ENCODE assay signal across 26 mouse cellular contexts in genomic region chr15:81833481-81833880, GRCm38 (mm10). TPM values are rescaled to one million over a fixed set of nuclear protein-coding genes. Genes with fewer than 3 reads are reported as not detected.
DNase-seq lines count a peak whose midpoint lies in the region; ATAC-seq and TF ChIP-seq lines count a peak whose summit lies in the region.
"Had no signal": no experiment of that assay in that cellular context is flagged by ENCODE, and none has a peak within 500 bp of the region (broad histone marks: within the 10 kb centered on the region; RNA-seq: fewer than 3 reads in every experiment).

No protein-coding gene starts in this region.

- H3K27ac ChIP-seq in cerebellum, adult 2 months (ENCODE audit: insufficient read depth, low read length): peak overlapping the region; percentile 61
- H3K27ac ChIP-seq in heart, postnatal 0 days (ENCODE audit: low read depth): peak overlapping the region; percentile 99
- no peak overlapping the region; the same call in 1 of the 2 replicates for H3K27ac ChIP-seq in lung, postnatal 0 days (ENCODE audit: low read length)
- H3K27ac ChIP-seq: forebrain, embryonic 15.5 days; hindbrain, postnatal 0 days; intestine, embryonic 15.5 days; left cerebral cortex, adult 2 months; limb, embryonic 12.5 days; liver, embryonic 12.5 days; macrophage; midbrain, embryonic 13.5 days; neural tube, embryonic 13.5 days had no signal

- ATAC-seq in heart, postnatal 0 days (ENCODE audit: insufficient read depth, low read depth): no peak
- ATAC-seq in lung, postnatal 0 days: no peak
- ATAC-seq: activated CD4-positive, CD25-positive, alpha-beta regulatory T cell, adult 4 months; forebrain, embryonic 15.5 days; hindbrain, postnatal 0 days; intestine, embryonic 15.5 days; liver, embryonic 12.5 days; liver, postnatal 0 days; midbrain, embryonic 13.5 days had no signal

- H3K4me1 ChIP-seq in cerebellum, adult 2 months (ENCODE audit: control insufficient read depth, insufficient read depth, low read length): peaks cover 56% of the 10 kb centered on the region
- peaks cover 55% of the 10 kb centered on the region for H3K4me1 ChIP-seq in heart, postnatal 0 days (ENCODE audit: control insufficient read depth, insufficient read depth)
- H3K4me1 ChIP-seq in lung, postnatal 0 days (ENCODE audit: insufficient read depth, low read depth, low read length): peaks cover 17% of the 10 kb centered on the region; the same call in 1 of the 2 replicates

- DNase-seq in cerebellum, adult 2 months: no peak
- DNase-seq in cerebellum, adult 11-12 months: no peak
- DNase-seq in heart, adult 11 months: peak; percentile 90
- DNase-seq in heart, postnatal 14 days: no peak
- no peak for DNase-seq in heart, postnatal 0 days (ENCODE audit: low spot score)
- DNase-seq in heart, postnatal 10 days: no peak
- peak; percentile 31 for DNase-seq in adipocyte (ENCODE audit: low spot score)
- DNase-seq in lung, postnatal 0 days (ENCODE audit: low spot score): no peak
- DNase-seq: adrenal gland, adult 8-10 months; kidney, adult 9 months; kidney, postnatal 14 days; liver, postnatal 0 days; right cerebral cortex, postnatal 4 days; thymus, postnatal 4 days had no signal

- WGBS in cerebellum, adult 2 months: 87% methylated on average over 4 of the region's 4 CpGs
- 60% methylated on average over 4 of the region's 4 CpGs for WGBS in heart, postnatal 0 days
- 58% methylated on average over 4 of the region's 4 CpGs for WGBS in lung, postnatal 0 days

- no peaks in the 10 kb centered on the region for H3K9me3 ChIP-seq in heart, postnatal 0 days (replicated peaks; ENCODE audit: control insufficient read depth, low read length)
- no peaks in the 10 kb centered on the region for H3K9me3 ChIP-seq in lung, postnatal 0 days (ENCODE audit: low read length)
- H3K9me3 ChIP-seq: forebrain, embryonic 15.5 days; heart, embryonic 13.5 days; intestine, embryonic 15.5 days; limb, embryonic 12.5 days; liver, embryonic 12.5 days; midbrain, embryonic 13.5 days; neural tube, embryonic 13.5 days had no signal

- TF ChIP-seq EP300 in heart, postnatal 0 days (IDR thresholded peaks at IDR 0.05; ENCODE audit: low read depth): no peak
- no peak for TF ChIP-seq EP300 in lung, postnatal 0 days (IDR thresholded peaks at IDR 0.05)

- intact Hi-C loops in heart, postnatal 14 days (cut with DNase I): loop anchor here (5.0 kb wide), 1 partner anchor 39 kb away; the partner anchor contains the start of genes Aco2 and Phf5a
- intact Hi-C loops in heart, postnatal 10 days (cut with DNase I): loop anchor here (5.0 kb wide), 2 partner anchors 39 to 154 kb away; partner anchors contain the start of genes Aco2, Phf5a and Xrcc6

- H3K27me3 ChIP-seq in cerebellum, adult 2 months (ENCODE audit: control insufficient read depth, insufficient read depth, low read length): no peaks in the 10 kb centered on the region
- H3K27me3 ChIP-seq in heart, postnatal 0 days (ENCODE audit: control insufficient read depth, insufficient read depth, low read length): no peaks in the 10 kb centered on the region
- H3K27me3 ChIP-seq in lung, postnatal 0 days (replicated peaks; ENCODE audit: insufficient read depth, low read length): no peaks in the 10 kb centered on the region
- H3K27me3 ChIP-seq: CH12.LX; forebrain, embryonic 15.5 days; intestine, embryonic 15.5 days had no signal

- H3K9ac ChIP-seq in heart, postnatal 0 days (replicated peaks; ENCODE audit: low read depth, low read length): no peak overlapping the region; the same call in 1 of the 2 replicates
- H3K9ac ChIP-seq in lung, postnatal 0 days (replicated peaks; ENCODE audit: low read depth): no peak overlapping the region
- H3K9ac ChIP-seq: forebrain, embryonic 15.5 days; intestine, embryonic 15.5 days; limb, embryonic 12.5 days; liver, embryonic 12.5 days; liver, postnatal 0 days; midbrain, embryonic 13.5 days had no signal

- no peaks in the 10 kb centered on the region for H3K36me3 ChIP-seq in heart, postnatal 0 days (replicated peaks; ENCODE audit: control insufficient read depth, insufficient read depth, low read length)
- no peaks in the 10 kb centered on the region for H3K36me3 ChIP-seq in lung, postnatal 0 days (ENCODE audit: insufficient read depth, low read length)
- H3K36me3 ChIP-seq: forebrain, embryonic 15.5 days; heart, embryonic 13.5 days; intestine, embryonic 15.5 days; liver, embryonic 12.5 days; midbrain, embryonic 13.5 days had no signal

- TF ChIP-seq POLR2A in cerebellum, adult 2 months (IDR thresholded peaks at IDR 0.05; ENCODE audit: borderline replicate concordance, insufficient read depth, low read length): no peak

- no peak overlapping the region for H3K4me3 ChIP-seq in cerebellum, adult 2 months (replicated peaks; ENCODE audit: insufficient read depth, low read depth, low read length)
- no peak overlapping the region for H3K4me3 ChIP-seq in heart, postnatal 0 days (ENCODE audit: low read depth, low read length)
- no peak overlapping the region for H3K4me3 ChIP-seq in lung, postnatal 0 days (ENCODE audit: low read depth, low read length)
- H3K4me3 ChIP-seq: forebrain, embryonic 15.5 days; heart, embryonic 13.5 days; intestine, embryonic 15.5 days; left cerebral cortex, adult 2 months; limb, embryonic 12.5 days; liver, embryonic 12.5 days; midbrain, embryonic 13.5 days; neural tube, embryonic 13.5 days had no signal

- H3K4me2 ChIP-seq in heart, postnatal 0 days (ENCODE audit: low read depth, low read length): no peak overlapping the region
- H3K4me2 ChIP-seq in lung, postnatal 0 days (replicated peaks; ENCODE audit: low read depth, low read length): no peak overlapping the region
- H3K4me2 ChIP-seq: forebrain, embryonic 15.5 days; heart, embryonic 13.5 days; intestine, embryonic 15.5 days; limb, embryonic 12.5 days; liver, embryonic 12.5 days; midbrain, embryonic 13.5 days; neural tube, embryonic 13.5 days had no signal

- no peak for TF ChIP-seq CTCF in cerebellum, adult 2 months (IDR thresholded peaks at IDR 0.05; ENCODE audit: borderline replicate concordance, insufficient read depth, low read depth, low read length)
- TF ChIP-seq CTCF in heart, postnatal 0 days (IDR thresholded peaks at IDR 0.05; ENCODE audit: low read depth): no peak
- TF ChIP-seq CTCF in lung, postnatal 0 days (IDR thresholded peaks at IDR 0.05): no peak

RNA-seq across cellular contexts. Expression of gene Tob2, which starts 25.1 kb away (rescaled TPM):
- 36.9 and 51.5 TPM in 2 replicates for polyA plus RNA-seq in cerebellum, adult 2 months (2012; rRNA removed)
- 100 to 1,000 TPM; 119 to 131 TPM for total RNA-seq in heart, postnatal 14 days (2021)
- total RNA-seq in heart, postnatal 0 days (2014; rRNA removed; ENCODE audit: low replicate concordance): 19.2 and 75.8 TPM in 2 replicates
- polyA plus RNA-seq in heart, postnatal 0 days (2015; fragmentation: Nextera tagmentation; extraction: Ambion mirVana): 16.0 and 18.2 TPM in 2 replicates
- 10 to 100 TPM; 56.5 to 78.6 TPM for total RNA-seq in heart, postnatal 10 days (2021)
- polyA plus RNA-seq in lung, postnatal 0 days (2015; fragmentation: Nextera tagmentation; extraction: Ambion mirVana): 24.8 and 30.0 TPM in 2 replicates

RNA-seq across cellular contexts. Expression of gene Tef, which starts 31.3 kb away (rescaled TPM):
- polyA plus RNA-seq in cerebellum, adult 2 months (2012; rRNA removed): 279 and 288 TPM in 2 replicates
- total RNA-seq in heart, postnatal 14 days (2021): 10 to 100 TPM; 69.3 to 93.0 TPM
- 41.5 and 58.7 TPM in 2 replicates for total RNA-seq in heart, postnatal 0 days (2014; rRNA removed; ENCODE audit: low replicate concordance)
- 27.8 and 30.3 TPM in 2 replicates for polyA plus RNA-seq in heart, postnatal 0 days (2015; fragmentation: Nextera tagmentation; extraction: Ambion mirVana)
- total RNA-seq in heart, postnatal 10 days (2021): 10 to 100 TPM; 51.7 to 74.0 TPM
- 38.6 and 44.0 TPM in 2 replicates for polyA plus RNA-seq in lung, postnatal 0 days (2015; fragmentation: Nextera tagmentation; extraction: Ambion mirVana)

RNA-seq across cellular contexts. Expression of gene Phf5a, which starts 38.2 kb away (rescaled TPM):
- polyA plus RNA-seq in cerebellum, adult 2 months (2012; rRNA removed): 62.4 and 67.3 TPM in 2 replicates
- 10 to 100 TPM; 41.4 to 44.2 TPM for total RNA-seq in heart, postnatal 14 days (2021)
- total RNA-seq in heart, postnatal 0 days (2014; rRNA removed; ENCODE audit: low replicate concordance): 26.9 and 31.0 TPM in 2 replicates
- 60.7 and 65.3 TPM in 2 replicates for polyA plus RNA-seq in heart, postnatal 0 days (2015; fragmentation: Nextera tagmentation; extraction: Ambion mirVana)
- total RNA-seq in heart, postnatal 10 days (2021): 10 to 100 TPM; 51.7 to 56.0 TPM
- 80.3 and 88.8 TPM in 2 replicates for polyA plus RNA-seq in lung, postnatal 0 days (2015; fragmentation: Nextera tagmentation; extraction: Ambion mirVana)

RNA-seq across cellular contexts. Expression of gene Aco2, which starts 38.6 kb away (rescaled TPM):
- 621 and 638 TPM in 2 replicates for polyA plus RNA-seq in cerebellum, adult 2 months (2012; rRNA removed)
- total RNA-seq in heart, postnatal 14 days (2021): 1,000 to 10,000 TPM; 2,092 to 2,100 TPM
- total RNA-seq in heart, postnatal 0 days (2014; rRNA removed; ENCODE audit: low replicate concordance): 2,020 and 2,039 TPM in 2 replicates
- 1,019 and 1,040 TPM in 2 replicates for polyA plus RNA-seq in heart, postnatal 0 days (2015; fragmentation: Nextera tagmentation; extraction: Ambion mirVana)
- 1,000 to 10,000 TPM; 1,895 to 1,910 TPM for total RNA-seq in heart, postnatal 10 days (2021)
- 89.2 and 90.8 TPM in 2 replicates for polyA plus RNA-seq in lung, postnatal 0 days (2015; fragmentation: Nextera tagmentation; extraction: Ambion mirVana)

Comparison
In these comparisons a context has a peak if more than half of its experiments do, and no peak if none do; other contexts are left out.
1. DNase-seq: peak in heart, adult 11 months (single experiment) and adipocyte (single experiment); none in cerebellum, adult 2 months (0 of 2), cerebellum, adult 11-12 months (single experiment), heart, postnatal 14 days (0 of 2), heart, postnatal 0 days (single experiment), heart, postnatal 10 days (0 of 2) and lung, postnatal 0 days (single experiment).